Mouse (Mus musculus): ENCODE measurements at regions not wholly inside any gene's neighbourhood (a gene's known extent, or its start where the extent isn't known, plus 50 kb on each side); places are given as distances from the start of the nearest gene placed in this dataset.
"Not testable (repeated sequence)": the region's sequence is repeated elsewhere in the genome, so short reads cannot be mapped to it uniquely, and the experiment has no call there.

DNA sequence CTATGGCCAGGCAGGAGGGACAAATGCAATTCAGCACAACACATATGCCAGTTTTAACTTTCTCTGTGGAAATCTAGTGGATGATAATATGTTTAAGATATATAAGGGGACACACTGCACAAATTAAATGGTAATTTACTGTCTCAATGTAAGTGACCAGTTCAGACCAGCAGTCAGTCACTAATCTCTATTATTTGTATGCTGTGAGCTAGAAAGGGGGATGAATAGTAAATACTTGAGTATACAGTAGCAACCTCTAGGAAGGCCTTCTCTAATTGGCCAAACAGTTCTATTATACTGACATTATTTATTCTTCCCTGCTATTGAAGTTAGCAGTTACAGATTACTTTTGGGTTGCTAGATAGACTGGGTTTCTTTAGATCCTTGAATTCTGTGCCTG, 391.2 kb downstream of the Fign start:
- no peak for DNase-seq (ENCODE audit: low spot score)

DNA sequence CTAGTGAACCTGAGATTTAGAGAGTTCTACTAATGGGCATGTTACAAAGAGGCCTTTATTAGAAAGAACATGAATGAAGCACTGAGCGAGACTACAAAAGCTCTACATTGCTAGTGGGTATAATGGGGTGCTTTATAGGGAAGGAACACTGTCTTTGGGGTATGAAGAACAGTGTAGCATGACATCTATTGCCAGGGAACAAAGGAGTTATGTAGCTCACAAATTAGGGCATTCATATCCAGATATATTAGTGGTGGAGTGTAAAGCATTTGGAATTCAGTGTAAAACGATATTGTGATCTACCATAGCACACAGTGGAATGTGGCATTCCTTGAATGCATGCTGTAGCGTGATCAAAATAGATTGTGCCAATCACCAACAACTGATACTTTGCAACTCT, 391.7 kb downstream of the Fign start:
- DNase-seq (ENCODE audit: low spot score) = no peak

DNA sequence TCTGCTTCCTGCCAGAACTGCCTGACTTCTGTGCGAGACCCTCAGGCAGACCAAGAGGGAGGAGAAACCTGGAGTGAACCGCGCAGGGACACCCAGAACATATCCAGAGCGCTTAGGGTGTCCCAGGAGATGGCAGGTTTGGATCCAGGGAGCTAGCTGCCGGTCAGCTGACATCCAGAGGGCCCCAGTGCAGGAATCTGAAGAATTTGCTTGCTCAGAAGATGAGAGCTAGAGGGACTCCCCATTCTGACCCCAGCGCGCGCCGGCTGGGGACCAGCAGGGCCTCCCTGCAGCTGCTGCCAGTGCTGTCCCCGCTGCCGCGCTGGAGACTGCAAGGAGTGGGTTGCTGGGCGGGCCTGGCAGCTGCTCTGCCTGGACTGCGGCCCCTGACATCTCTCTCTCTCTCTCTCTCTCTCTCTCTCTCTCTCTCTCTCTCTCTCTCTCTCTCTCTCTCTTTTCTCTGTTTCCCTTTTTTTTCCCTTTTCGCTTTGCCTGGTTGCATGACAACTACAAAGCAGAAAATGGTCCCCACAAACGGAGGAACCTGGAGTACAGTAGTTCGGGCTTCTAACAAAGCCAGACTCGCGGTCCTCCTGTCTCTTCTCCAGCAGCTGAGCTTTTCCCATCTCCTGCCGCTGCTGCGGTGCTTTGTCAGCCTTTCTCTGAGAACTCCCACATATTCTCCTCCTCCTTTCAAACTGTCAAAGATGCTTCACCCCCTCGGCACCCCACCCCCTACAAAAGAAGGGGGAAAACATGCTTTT, 395.3 kb downstream of the Fign start:
- DNase-seq (ENCODE audit: low spot score) = peak; percentile 9

DNA sequence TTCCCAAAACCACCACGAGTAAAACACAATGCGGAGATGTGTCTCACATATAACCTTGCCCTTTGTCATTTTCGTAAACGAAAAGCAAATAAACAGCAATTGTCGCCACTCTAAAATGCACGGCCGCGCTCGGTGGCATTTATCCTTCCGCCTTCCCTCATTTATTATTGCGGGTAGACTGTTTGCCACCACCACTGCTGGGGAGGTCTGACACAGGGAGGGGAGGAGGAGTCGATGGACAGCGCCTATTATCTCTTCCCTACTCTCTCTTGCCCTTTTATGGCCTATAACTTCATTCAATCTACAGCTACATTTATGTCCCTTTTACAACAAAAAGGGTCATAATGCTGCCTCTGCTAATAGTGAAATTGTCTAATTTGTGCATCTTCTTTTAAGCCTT, 396.0 kb downstream of the Fign start:
- no peak for DNase-seq (ENCODE audit: low spot score)

DNA sequence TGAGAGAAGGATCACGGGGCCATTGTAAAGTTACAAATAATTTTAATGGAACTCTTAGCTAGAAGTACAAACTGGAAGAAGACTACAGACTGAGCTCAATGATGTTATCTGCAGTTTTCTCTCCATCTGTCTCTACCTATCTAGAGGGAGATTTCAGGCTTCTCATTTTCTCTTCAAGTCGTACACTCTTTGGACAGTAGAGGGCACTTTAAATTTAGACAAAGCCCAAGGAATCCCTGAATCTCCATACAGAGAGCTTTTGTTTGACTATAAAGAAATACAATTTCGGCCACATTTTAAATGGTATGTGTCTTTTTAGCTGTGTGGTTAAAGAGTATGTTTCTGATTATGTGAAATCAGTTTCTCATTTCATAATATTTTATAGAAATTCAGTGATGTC, 397.6 kb downstream of the Fign start:
- no peak for DNase-seq (ENCODE audit: low spot score)

DNA sequence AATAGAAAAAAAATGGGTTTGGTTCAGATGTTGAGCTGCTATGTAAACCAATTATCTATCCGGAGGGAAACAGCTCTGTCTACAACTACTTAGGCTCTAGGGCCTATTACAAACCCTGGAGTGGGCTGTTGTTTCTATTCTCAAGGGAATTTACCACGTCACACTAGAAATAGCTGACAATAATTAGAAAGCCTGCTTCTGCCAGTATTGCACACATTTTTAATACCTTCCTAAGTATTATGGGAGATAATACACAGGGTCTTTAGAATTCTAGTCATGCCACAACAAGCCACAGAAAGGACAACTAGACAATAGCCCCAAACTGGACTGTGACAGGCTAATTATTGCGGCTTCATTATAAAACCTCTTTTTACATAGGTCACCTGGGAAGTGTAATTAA, 428.1 kb downstream of the Fign start:
- no peak for DNase-seq (ENCODE audit: low spot score)

DNA sequence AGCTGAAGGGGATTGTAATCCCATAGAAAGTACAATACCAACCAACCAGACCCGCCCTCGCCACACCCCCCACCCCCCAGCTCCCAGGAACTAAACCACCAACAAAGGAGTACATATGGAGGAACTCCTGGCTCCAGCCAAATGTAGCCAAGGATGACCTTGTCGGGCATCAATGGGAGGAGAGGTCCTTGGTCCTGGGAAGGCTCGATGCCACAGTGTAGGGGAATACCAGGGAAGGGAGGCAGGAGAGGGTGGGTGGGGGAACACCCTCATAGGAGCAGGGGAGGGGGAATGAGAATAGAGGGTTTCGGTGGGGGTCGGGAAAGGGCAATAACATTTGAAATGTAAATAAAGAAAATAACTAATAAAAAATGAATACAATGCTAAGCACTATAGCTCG, 429.1 kb downstream of the Fign start:
- no peak for DNase-seq (ENCODE audit: low spot score)

DNA sequence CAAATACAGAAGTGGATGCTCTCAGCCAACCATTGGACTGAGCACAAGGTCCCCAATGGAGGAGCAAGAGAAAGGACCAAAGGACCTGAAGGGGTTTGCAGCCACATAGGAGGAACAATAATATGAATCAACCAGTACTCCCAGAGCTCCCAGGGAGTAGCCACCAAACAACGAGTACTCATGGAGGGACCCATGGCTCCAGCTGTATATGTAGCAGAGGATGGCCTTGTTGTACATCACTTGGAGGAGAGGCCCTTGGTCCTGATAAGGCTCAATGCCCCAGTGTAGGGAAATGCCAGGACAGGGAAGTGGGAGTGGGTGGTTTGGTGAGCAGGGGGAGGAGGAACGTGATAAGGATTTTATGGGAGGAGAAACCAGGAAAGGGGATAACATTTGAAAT, 437.9 kb downstream of the Fign start:
- not testable (repeated sequence) for DNase-seq (ENCODE audit: low spot score)
